Mouse (Mus musculus) lung, postnatal 0 days (tissue): ENCODE measurements around the gene Zbtb43. TPM values are rescaled to one million over a fixed set of nuclear protein-coding genes. Genes with fewer than 3 reads are reported as not detected.

Source experiments
- ATAC-seq: fragments of 200-750 bp; cut with Nextera tagmentation; 2 replicates; pipeline ENCODE4 v1.8.0; 2017; ENCODE audit warnings: moderate library complexity
- DNase-seq: peaks from one replicate; pipeline ENCODE4 v3.0.0-alpha.2; 2016; ENCODE audit warnings: low spot score
- H3K27ac ChIP-seq: fragments of 300-500 bp; sonication (generic); 2 replicates; pipeline ENCODE4 v1.5.1; 2014; ENCODE audit warnings: antibody characterized with exemption, mild to moderate bottlenecking, low read length, mixed read lengths
- H3K27me3 ChIP-seq: fragments of 300-500 bp; sonication (generic); replicated peaks from 2 replicates; pipeline ENCODE4 v1.6.1; 2014; ENCODE audit warnings: low read length, mixed read lengths; ENCODE audit not compliant: insufficient read depth
- H3K36me3 ChIP-seq: fragments of 300-500 bp; sonication (generic); 2 replicates; pipeline ENCODE4 v1.6.1; 2014; ENCODE audit warnings: low read length, mixed read lengths; ENCODE audit not compliant: insufficient read depth
- H3K4me1 ChIP-seq: fragments of 300-500 bp; sonication (generic); 2 replicates; pipeline ENCODE4 v1.6.1; 2014; ENCODE audit warnings: antibody characterized with exemption, low read depth, low read length, mixed read lengths; ENCODE audit not compliant: insufficient read depth
- H3K4me2 ChIP-seq: fragments of 300-500 bp; sonication (generic); replicated peaks from 2 replicates; pipeline ENCODE4 v1.6.1; 2014; ENCODE audit warnings: low read depth, mild to moderate bottlenecking, low read length, moderate library complexity, mixed read lengths
- H3K4me3 ChIP-seq: fragments of 300-500 bp; sonication (generic); 2 replicates; pipeline ENCODE4 v1.5.1; 2014; ENCODE audit warnings: low read depth, low read length
- H3K9ac ChIP-seq: fragments of 300-500 bp; sonication (generic); replicated peaks from 2 replicates; pipeline ENCODE4 v1.6.1; 2014; ENCODE audit warnings: low read depth, mild to moderate bottlenecking
- H3K9me3 ChIP-seq: fragments of 300-500 bp; sonication (generic); 2 replicates; pipeline ENCODE4 v1.6.1; 2016; ENCODE audit warnings: low read length, mixed read lengths
- CTCF ChIP-seq: IDR thresholded peaks from 2 replicates; pipeline ENCODE4 v1.5.1; 2016; ENCODE audit warnings: antibody characterized with exemption, mild to moderate bottlenecking
- EP300 ChIP-seq: IDR thresholded peaks from 2 replicates; pipeline ENCODE4 v1.6.1; 2016; ENCODE audit warnings: antibody characterized with exemption, mild to moderate bottlenecking, control low read depth
- WGBS: fragments of 180-500 bp; shearing (Covaris S2); extraction: QIAGEN DNeasy Blood & Tissue Kit; methylation state at CpG from one replicate; pipeline ENCODE4 v1.1.7; 2014; 5-methylcytosine and 5-hydroxymethylcytosine counted together
- polyA plus RNA-seq: library from polyadenylated mRNA; unstranded; fragments of >200 nt; fragmentation: Nextera tagmentation; extraction: Ambion mirVana; gene quantifications from 2 replicates; pipeline ENCODE4 v1.2.1, GENCODE M21; 2015

Zbtb43 gene
- polyA plus RNA-seq, 1 experiment from 2014 or later: 11.4 TPM

DNA sequence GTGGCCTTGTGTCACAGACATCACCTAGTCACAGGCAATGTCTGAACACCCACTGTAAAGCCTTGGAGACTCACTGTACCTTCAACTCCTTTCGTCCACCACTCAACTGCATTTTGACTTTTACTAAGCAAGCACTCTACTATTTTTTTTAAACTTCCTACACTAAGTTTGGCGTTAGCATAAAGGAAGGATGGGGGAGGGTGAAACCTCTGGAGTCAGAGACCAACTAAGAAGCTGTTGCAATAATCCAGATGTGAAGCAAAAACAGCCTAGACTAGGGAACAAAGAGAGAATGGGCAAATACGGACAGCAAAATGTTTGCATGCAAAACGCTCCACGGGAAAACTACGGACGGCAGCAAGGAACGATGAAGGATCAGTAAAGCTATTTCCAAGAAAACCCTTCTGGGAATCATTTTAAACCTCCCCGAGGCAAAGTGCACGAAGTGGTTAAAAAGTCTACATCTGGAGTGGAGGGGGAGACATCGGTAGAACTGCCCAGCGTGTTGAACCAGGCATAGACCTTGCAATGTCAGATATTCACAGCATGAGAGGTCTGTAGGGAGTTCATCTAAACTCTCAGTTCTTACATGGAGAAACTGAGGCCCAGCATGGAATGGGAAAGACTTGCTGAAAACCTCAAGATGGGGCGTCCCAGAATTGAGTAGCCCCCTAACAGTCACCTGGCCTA, 38.1 kb downstream of the Zbtb43 start:
- Histone ChIP-seq H3K9me3 (no peaks in the 10 kb centered on the region), H3K9ac (peak overlapping the region; percentile 84), H3K4me3 (peak overlapping the region; percentile 96), H3K27me3 (no peaks in the 10 kb centered on the region), H3K4me2 (peak overlapping the region; percentile 87), H3K27ac (peak overlapping the region; percentile 92), H3K36me3 (no peaks in the 10 kb centered on the region), H3K4me1 (peaks cover 21% of the 10 kb centered on the region; the same call in 1 of the 2 replicates)
- 2% methylated on average over 13 of the region's 13 CpGs for WGBS
- no peak; the same call in 1 of the 2 replicates for TF ChIP-seq EP300
- no peak for TF ChIP-seq CTCF
- DNase-seq (peak; percentile 88), ATAC-seq (peak; percentile 28)

DNA sequence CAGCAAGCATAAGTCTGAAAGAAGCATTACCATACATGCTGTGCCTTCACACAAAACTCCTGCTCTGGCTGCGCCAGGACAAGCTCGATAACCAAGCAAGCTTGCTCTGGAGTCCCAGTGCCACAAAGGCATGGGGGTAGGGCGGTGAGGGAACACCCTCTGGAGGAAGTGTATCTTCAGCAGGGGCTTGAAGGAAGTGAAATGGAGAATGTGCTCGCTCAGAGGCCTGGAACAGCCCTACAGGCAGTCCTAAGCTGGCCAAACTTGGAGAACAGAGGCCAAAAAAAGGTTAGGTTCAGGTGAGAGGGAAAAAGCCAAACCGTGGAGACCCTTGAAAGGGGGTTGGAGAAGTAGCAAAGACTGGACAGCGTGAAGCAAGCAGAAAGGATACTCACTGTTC, 39.0 kb downstream of the Zbtb43 start:
- no peaks in the 10 kb centered on the region for H3K36me3 ChIP-seq
- peak; percentile 66 for DNase-seq
- peak overlapping the region; percentile 92 for H3K27ac ChIP-seq
- peaks cover 21% of the 10 kb centered on the region; the same call in 1 of the 2 replicates for H3K4me1 ChIP-seq
- 26% methylated on average over 6 of the region's 6 CpGs for WGBS
- peak overlapping the region; percentile 87 for H3K4me2 ChIP-seq
- ATAC-seq: no peak
- no peaks in the 10 kb centered on the region for H3K9me3 ChIP-seq
- H3K9ac ChIP-seq: 0 out of 2 replicates have a peak overlapping the region, but pooled peaks have one; percentile 84
- H3K4me3 ChIP-seq: peak overlapping the region; percentile 96
- no peaks in the 10 kb centered on the region for H3K27me3 ChIP-seq
- TF ChIP-seq EP300: no peak
- TF ChIP-seq CTCF: no peak

DNA sequence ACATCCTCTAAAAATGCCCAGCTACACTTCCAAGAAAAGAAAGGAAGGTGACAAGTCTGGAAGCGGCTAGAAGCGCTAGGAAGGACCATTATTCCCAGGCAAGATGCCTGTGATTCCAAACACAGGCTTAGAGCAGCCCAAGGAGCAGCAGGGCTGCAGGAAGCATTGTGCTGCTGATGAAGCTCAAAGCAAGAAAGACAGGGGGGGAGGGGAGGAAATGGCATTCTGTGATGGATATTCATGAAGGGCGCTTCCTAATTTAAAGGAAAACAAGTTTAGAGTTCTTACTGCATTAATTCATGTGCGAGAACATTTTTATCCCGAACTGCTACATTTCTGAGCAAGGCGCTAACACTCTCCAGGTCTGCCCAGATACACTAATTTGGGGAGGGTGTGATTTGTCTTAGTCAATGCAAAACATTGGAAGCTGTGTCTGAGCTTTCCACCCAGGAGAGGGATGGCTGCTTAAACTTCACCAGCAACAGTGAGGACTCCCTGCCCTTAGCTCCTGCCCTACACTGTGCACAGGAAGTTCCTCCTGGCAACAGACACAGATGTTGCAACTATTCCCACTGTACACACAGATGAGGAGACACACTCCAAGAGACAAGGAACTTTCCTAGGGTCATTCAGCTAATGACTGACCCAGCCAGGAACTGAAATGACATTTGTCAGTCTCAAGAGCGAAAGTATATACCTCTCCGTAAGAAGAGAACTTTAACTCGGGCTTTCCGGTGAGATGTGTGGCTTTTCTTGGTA, 41.5 kb downstream of the Zbtb43 start:
- 71% methylated on average over 10 of the region's 10 CpGs for WGBS
- 0 out of 2 replicates have a peak, but pooled peaks cover under 1% of the 10 kb centered on the region for H3K36me3 ChIP-seq
- H3K27me3 ChIP-seq: no peaks in the 10 kb centered on the region
- peaks cover 21% of the 10 kb centered on the region; the same call in 1 of the 2 replicates for H3K4me1 ChIP-seq
- H3K27ac ChIP-seq: no peak overlapping the region
- H3K4me3 ChIP-seq: no peak overlapping the region
- H3K9ac ChIP-seq: no peak overlapping the region
- peak; percentile 57 for DNase-seq
- TF ChIP-seq CTCF (no peak), EP300 (no peak)
- 0 out of 2 replicates have a peak, but pooled peaks have one; percentile 29 for ATAC-seq
- H3K4me2 ChIP-seq: no peak overlapping the region
- H3K9me3 ChIP-seq: no peaks in the 10 kb centered on the region

DNA sequence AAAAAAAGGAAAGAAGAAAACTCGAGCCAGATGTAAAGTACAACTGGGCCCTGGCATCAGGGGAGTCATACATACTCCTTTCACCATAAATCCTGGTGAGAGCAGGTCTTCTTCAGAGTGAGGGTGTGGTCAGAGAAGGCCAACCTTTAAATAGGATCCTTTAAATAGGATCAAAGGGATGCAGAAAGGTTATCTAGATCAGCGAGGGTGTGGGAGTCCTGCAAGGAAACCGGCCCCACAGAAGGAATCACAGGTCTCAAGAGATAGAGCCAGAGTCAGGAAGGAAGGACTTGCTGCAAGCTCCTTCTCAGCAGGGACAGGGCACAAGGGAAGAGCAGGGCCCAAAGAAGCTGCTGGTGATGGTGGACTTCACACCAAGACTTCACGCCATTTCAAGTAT, 50.9 kb downstream of the Zbtb43 start:
- 0 out of 2 replicates have a peak, but pooled peaks cover 11% of the 10 kb centered on the region for H3K36me3 ChIP-seq
- WGBS: 61% methylated on average over 4 of the region's 4 CpGs
- H3K27ac ChIP-seq: no peak overlapping the region
- no peaks in the 10 kb centered on the region for H3K27me3 ChIP-seq
- no peak overlapping the region for H3K9ac ChIP-seq
- no peak overlapping the region for H3K4me3 ChIP-seq
- no peak for ATAC-seq
- no peaks in the 10 kb centered on the region for H3K4me1 ChIP-seq
- H3K9me3 ChIP-seq: no peaks in the 10 kb centered on the region
- DNase-seq: no peak
- no peak overlapping the region for H3K4me2 ChIP-seq
- TF ChIP-seq EP300 (no peak), CTCF (no peak)

DNA sequence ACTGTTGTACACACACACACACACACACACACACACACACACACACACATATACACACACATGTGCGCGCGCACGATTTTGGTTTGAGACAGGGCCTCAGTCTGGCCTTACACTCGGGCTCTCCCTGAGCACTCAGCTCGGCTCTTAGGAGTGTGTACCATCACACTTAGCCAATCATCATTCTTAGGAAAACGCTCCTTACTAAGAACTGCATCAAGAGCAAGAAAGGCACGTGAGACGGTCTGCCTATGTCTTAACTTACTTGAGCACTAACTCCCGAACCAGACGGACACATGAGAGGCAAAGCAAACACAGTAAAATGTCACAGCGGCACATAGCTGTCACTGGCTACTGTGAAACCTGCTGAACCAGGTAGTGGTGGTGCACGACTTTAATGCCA, 54.3 kb downstream of the Zbtb43 start:
- H3K9ac ChIP-seq: no peak overlapping the region
- TF ChIP-seq EP300: peak; percentile 36; the same call in 1 of the 2 replicates
- TF ChIP-seq CTCF: no peak
- no peak overlapping the region for H3K4me2 ChIP-seq
- H3K9me3 ChIP-seq: no peaks in the 10 kb centered on the region
- H3K4me1 ChIP-seq: peaks cover 3% of the 10 kb centered on the region; the same call in 1 of the 2 replicates
- ATAC-seq (peak; percentile 88), DNase-seq (peak; percentile 66)
- H3K4me3 ChIP-seq: no peak overlapping the region
- no peaks in the 10 kb centered on the region for H3K27me3 ChIP-seq
- WGBS: 58% methylated on average over 13 of the region's 13 CpGs
- 0 out of 2 replicates have a peak, but pooled peaks cover 25% of the 10 kb centered on the region for H3K36me3 ChIP-seq
- no peak overlapping the region for H3K27ac ChIP-seq

DNA sequence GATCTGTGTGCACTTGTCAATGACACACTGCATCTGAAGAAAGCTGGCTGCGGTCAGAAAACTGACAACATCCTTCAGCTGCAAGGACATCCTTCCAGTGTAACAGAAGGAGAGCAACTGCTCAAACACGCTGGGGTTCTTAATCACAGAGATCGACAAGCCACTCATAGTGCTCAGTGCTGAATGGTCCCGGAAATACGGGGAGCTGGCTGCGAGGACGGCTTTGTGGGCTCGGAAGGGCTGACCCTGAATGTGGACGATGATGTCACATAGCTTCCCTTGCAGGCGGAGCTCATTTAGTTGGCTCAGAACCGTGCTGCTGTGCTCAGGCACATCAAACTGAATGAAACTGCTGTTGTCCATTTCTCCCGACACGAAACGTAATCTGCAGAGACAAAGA, 56.2 kb downstream of the Zbtb43 start:
- DNase-seq: no peak
- Histone ChIP-seq H3K4me2 (no peak overlapping the region), H3K9me3 (no peaks in the 10 kb centered on the region), H3K27ac (no peak overlapping the region), H3K36me3 (0 out of 2 replicates have a peak, but pooled peaks cover 25% of the 10 kb centered on the region), H3K4me1 (peaks cover 4% of the 10 kb centered on the region; the same call in 1 of the 2 replicates), H3K27me3 (no peaks in the 10 kb centered on the region), H3K9ac (no peak overlapping the region), H3K4me3 (no peak overlapping the region)
- no peak for ATAC-seq
- WGBS: 78% methylated on average over 14 of the region's 14 CpGs
- TF ChIP-seq CTCF (no peak), EP300 (no peak)
